Mouse (Mus musculus): ENCODE data around the gene Nifk.

The Nifk gene

DNA sequence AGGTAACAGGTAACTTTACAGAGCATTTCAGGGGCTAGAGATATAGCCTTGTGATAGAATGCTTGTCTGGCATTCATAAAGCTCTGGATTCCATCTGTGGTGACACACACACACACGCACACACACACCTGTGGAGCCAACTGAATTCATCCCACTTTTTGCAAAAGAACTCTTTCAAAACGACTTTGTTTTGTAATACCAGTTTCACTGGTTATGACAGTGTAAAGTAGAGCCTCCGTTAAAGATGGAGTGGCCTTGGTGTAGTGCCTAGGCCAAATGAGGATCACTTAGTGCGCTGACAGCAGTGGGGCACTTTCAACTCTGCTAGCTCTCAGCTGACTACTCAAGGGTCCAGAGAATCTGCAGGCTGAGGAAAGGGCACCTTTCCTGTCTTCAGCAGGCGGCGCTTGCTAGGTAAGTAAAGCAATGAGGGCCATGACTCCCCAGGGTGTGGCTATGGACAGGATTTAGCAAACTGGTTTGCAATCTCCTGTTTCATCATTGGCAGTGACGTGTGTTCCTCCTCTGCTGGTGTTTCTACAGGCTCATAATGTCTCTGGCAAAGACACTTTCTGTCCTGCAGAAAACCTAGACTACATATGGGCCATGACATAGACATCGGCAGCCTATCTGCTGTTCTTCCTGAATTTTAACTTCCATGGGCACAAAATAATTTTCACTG is 58.6 kb downstream of the Nifk start:
- no peak for DNase-seq (ENCODE audit: extremely low spot score, low spot score)

Data from neural tube, embryonic 10.5 days (tissue).